Mouse (Mus musculus): ENCODE measurements around the gene Bpifa1. TPM values are rescaled to one million over a fixed set of nuclear protein-coding genes. Genes with fewer than 3 reads are reported as not detected.
"Not testable (repeated sequence)": the region's sequence is repeated elsewhere in the genome, so short reads cannot be mapped to it uniquely, and the experiment has no call there.

Bpifa1 gene
- polyA plus RNA-seq, 1 experiment = not detected

- TF ChIP-seq CTCF (conservative IDR thresholded peaks at IDR 0.05; ENCODE audit: insufficient read depth, insufficient read length, low read depth, low read length) (no peak), POLR2A (IDR thresholded peaks at IDR 0.05; ENCODE audit: low read depth, low read length) (no peak)
- Histone ChIP-seq H3K27ac (ENCODE audit: insufficient read depth, low read depth, low read length) (no peak within 1 kb of the TSS), H3K27me3 (replicated peaks; ENCODE audit: control insufficient read depth, insufficient read depth, low read length) (no peaks in the 10 kb centered on the region), H3K4me3 (ENCODE audit: insufficient read depth, low read depth, low read length) (no peak within 1 kb of the TSS), H3K4me1 (ENCODE audit: control insufficient read depth, insufficient read depth, low read length) (no peaks in the 10 kb centered on the region), H3K36me3 (ENCODE audit: control insufficient read depth, insufficient read depth, low read length) (no peaks in the 10 kb centered on the region)
- no peak for DNase-seq
- WGBS = 78% methylated on average over 8 of the region's 8 CpGs
Measured at GRCm38 (mm10) chr2:154162307-154162706, 19.6 kb downstream of the Bpifa1 start, which contains the start of gene Bpifa5. Bpifa5 (plus strand) TSS chr2:154162607.

- TF ChIP-seq CTCF (conservative IDR thresholded peaks at IDR 0.05; ENCODE audit: insufficient read depth, insufficient read length, low read depth, low read length) (no peak), POLR2A (IDR thresholded peaks at IDR 0.05; ENCODE audit: low read depth, low read length) (no peak)
- Histone ChIP-seq H3K27ac (ENCODE audit: insufficient read depth, low read depth, low read length) (no peak overlapping the region), H3K4me1 (ENCODE audit: control insufficient read depth, insufficient read depth, low read length) (no peaks in the 10 kb centered on the region), H3K36me3 (ENCODE audit: control insufficient read depth, insufficient read depth, low read length) (no peaks in the 10 kb centered on the region), H3K27me3 (replicated peaks; ENCODE audit: control insufficient read depth, insufficient read depth, low read length) (no peaks in the 10 kb centered on the region), H3K4me3 (ENCODE audit: insufficient read depth, low read depth, low read length) (no peak overlapping the region)
- no peak for DNase-seq
- WGBS = 92% methylated on average over 5 of the region's 5 CpGs
Measured at GRCm38 (mm10) chr2:154163306-154163705, 20.6 kb downstream of the Bpifa1 start.

GRCm38 (mm10) chr2:154169172-154169571, 26.5 kb downstream of the Bpifa1 start:
- peak; percentile 78 for DNase-seq
- H3K4me3 ChIP-seq (ENCODE audit: insufficient read depth, low read depth, low read length) = no peak overlapping the region
- H3K36me3 ChIP-seq (ENCODE audit: control insufficient read depth, insufficient read depth, low read length) = no peaks in the 10 kb centered on the region
- TF ChIP-seq POLR2A (IDR thresholded peaks at IDR 0.05; ENCODE audit: low read depth, low read length) (no peak), CTCF (conservative IDR thresholded peaks at IDR 0.05; ENCODE audit: insufficient read depth, insufficient read length, low read depth, low read length) (no peak)
- H3K4me1 ChIP-seq (ENCODE audit: control insufficient read depth, insufficient read depth, low read length) = 0 out of 2 replicates have a peak, but pooled peaks cover 2% of the 10 kb centered on the region
- no peaks in the 10 kb centered on the region for H3K27me3 ChIP-seq (replicated peaks; ENCODE audit: control insufficient read depth, insufficient read depth, low read length)
- 25% methylated on average over 3 of the region's 3 CpGs for WGBS
- no peak overlapping the region for H3K27ac ChIP-seq (ENCODE audit: insufficient read depth, low read depth, low read length)

- Histone ChIP-seq H3K4me3 (ENCODE audit: insufficient read depth, low read depth, low read length) (no peak overlapping the region), H3K36me3 (ENCODE audit: control insufficient read depth, insufficient read depth, low read length) (no peaks in the 10 kb centered on the region), H3K27me3 (replicated peaks; ENCODE audit: control insufficient read depth, insufficient read depth, low read length) (no peaks in the 10 kb centered on the region), H3K27ac (ENCODE audit: insufficient read depth, low read depth, low read length) (no peak overlapping the region), H3K4me1 (ENCODE audit: control insufficient read depth, insufficient read depth, low read length) (0 out of 2 replicates have a peak, but pooled peaks cover 2% of the 10 kb centered on the region)
- no peak for TF ChIP-seq CTCF (conservative IDR thresholded peaks at IDR 0.05; ENCODE audit: insufficient read depth, insufficient read length, low read depth, low read length)
- TF ChIP-seq POLR2A (IDR thresholded peaks at IDR 0.05; ENCODE audit: low read depth, low read length) = no peak
- DNase-seq = no peak
- WGBS = 83% methylated on average over 6 of the region's 6 CpGs
Measured at GRCm38 (mm10) chr2:154171621-154172020, 28.9 kb downstream of the Bpifa1 start.

GRCm38 (mm10) chr2:154173313-154173712, 30.6 kb downstream of the Bpifa1 start:
- no peak overlapping the region for H3K27ac ChIP-seq (ENCODE audit: insufficient read depth, low read depth, low read length)
- DNase-seq = peak; percentile 21
- H3K36me3 ChIP-seq (ENCODE audit: control insufficient read depth, insufficient read depth, low read length) = no peaks in the 10 kb centered on the region
- TF ChIP-seq POLR2A (IDR thresholded peaks at IDR 0.05; ENCODE audit: low read depth, low read length) (no peak), CTCF (conservative IDR thresholded peaks at IDR 0.05; ENCODE audit: insufficient read depth, insufficient read length, low read depth, low read length) (peak; percentile 48)
- 32% methylated on average over 1 of the region's 1 CpGs for WGBS
- H3K4me1 ChIP-seq (ENCODE audit: control insufficient read depth, insufficient read depth, low read length) = 0 out of 2 replicates have a peak, but pooled peaks cover 2% of the 10 kb centered on the region
- no peaks in the 10 kb centered on the region for H3K27me3 ChIP-seq (replicated peaks; ENCODE audit: control insufficient read depth, insufficient read depth, low read length)
- H3K4me3 ChIP-seq (ENCODE audit: insufficient read depth, low read depth, low read length) = no peak overlapping the region

- WGBS = 79% methylated on average over 7 of the region's 7 CpGs
- not testable (repeated sequence) for H3K36me3 ChIP-seq (ENCODE audit: control insufficient read depth, insufficient read depth, low read length); H3K27ac ChIP-seq (ENCODE audit: insufficient read depth, low read depth, low read length); H3K4me3 ChIP-seq (ENCODE audit: insufficient read depth, low read depth, low read length); DNase-seq; H3K27me3 ChIP-seq (replicated peaks; ENCODE audit: control insufficient read depth, insufficient read depth, low read length); H3K4me1 ChIP-seq (ENCODE audit: control insufficient read depth, insufficient read depth, low read length)
Measured at GRCm38 (mm10) chr2:154181900-154182299, 39.2 kb downstream of the Bpifa1 start.

GRCm38 (mm10) chr2:154183061-154183460, 40.4 kb downstream of the Bpifa1 start:
- not testable (repeated sequence) for H3K4me3 ChIP-seq (ENCODE audit: insufficient read depth, low read depth, low read length); H3K27me3 ChIP-seq (replicated peaks; ENCODE audit: control insufficient read depth, insufficient read depth, low read length); H3K4me1 ChIP-seq (ENCODE audit: control insufficient read depth, insufficient read depth, low read length); H3K27ac ChIP-seq (ENCODE audit: insufficient read depth, low read depth, low read length); H3K36me3 ChIP-seq (ENCODE audit: control insufficient read depth, insufficient read depth, low read length); DNase-seq
- 67% methylated on average over 4 of the region's 4 CpGs for WGBS

- Histone ChIP-seq H3K36me3 (ENCODE audit: control insufficient read depth, insufficient read depth, low read length) (no peaks in the 10 kb centered on the region), H3K27ac (ENCODE audit: insufficient read depth, low read depth, low read length) (no peak overlapping the region), H3K4me3 (ENCODE audit: insufficient read depth, low read depth, low read length) (no peak overlapping the region), H3K4me1 (ENCODE audit: control insufficient read depth, insufficient read depth, low read length) (no peaks in the 10 kb centered on the region), H3K27me3 (replicated peaks; ENCODE audit: control insufficient read depth, insufficient read depth, low read length) (no peaks in the 10 kb centered on the region)
- DNase-seq = no peak
- 72% methylated on average over 6 of the region's 6 CpGs for WGBS
- TF ChIP-seq POLR2A (IDR thresholded peaks at IDR 0.05; ENCODE audit: low read depth, low read length) (no peak), CTCF (conservative IDR thresholded peaks at IDR 0.05; ENCODE audit: insufficient read depth, insufficient read length, low read depth, low read length) (no peak)
Measured at GRCm38 (mm10) chr2:154185319-154185718, 42.6 kb downstream of the Bpifa1 start.

Data from kidney, adult 2 months (tissue).